Mouse (Mus musculus): ENCODE measurements around the gene Mbtd1.

- no peak for TF ChIP-seq CTCF (IDR thresholded peaks at IDR 0.05; ENCODE audit: control insufficient read depth, insufficient read depth, low read length)
- TF ChIP-seq POLR2A (IDR thresholded peaks at IDR 0.05; ENCODE audit: borderline replicate concordance, control insufficient read depth, low read depth, low read length) = no peak
Observed at GRCm38 (mm10) chr11:93950045-93950444, 64.4 kb downstream of the Mbtd1 start.
